Mouse (Mus musculus) hindbrain, embryonic 11.5 days (tissue): ENCODE measurements at regions not wholly inside any gene's neighbourhood (a gene's known extent, or its start where the extent isn't known, plus 50 kb on each side); places are given as distances from the start of the nearest gene placed in this dataset.
A peak's percentile ranks its signal among the peaks of the same experiment; 100 is the strongest.

ENCODE experiments used
- ATAC-seq: fragments of 200-750 bp; cut with Nextera tagmentation; 2 replicates; pipeline ENCODE4 v1.8.0; 2017; ENCODE audit warnings: mild to moderate bottlenecking, moderate TSS enrichment, moderate library complexity; ENCODE audit not compliant: low FRiP score
- DNase-seq: peaks from one replicate; pipeline ENCODE4 v3.0.0-alpha.2; 2015; ENCODE audit warnings: low spot score
- H3K27ac ChIP-seq: fragments of 300-500 bp; sonication (generic); 2 replicates; pipeline ENCODE4 v1.5.1; 2014; ENCODE audit warnings: mild to moderate bottlenecking, low read depth, low read length
- H3K27me3 ChIP-seq: fragments of 300-500 bp; sonication (generic); 2 replicates; pipeline ENCODE4 v1.6.1; 2014; ENCODE audit warnings: mild to moderate bottlenecking, low read length, moderate library complexity, mixed read lengths; ENCODE audit not compliant: control insufficient read depth, insufficient read depth
- H3K36me3 ChIP-seq: fragments of 300-500 bp; sonication (generic); 2 replicates; pipeline ENCODE4 v1.6.1; 2014; ENCODE audit warnings: mild to moderate bottlenecking, low read length, moderate library complexity, mixed read lengths; ENCODE audit not compliant: control insufficient read depth, insufficient read depth
- H3K4me1 ChIP-seq: fragments of 300-500 bp; sonication (generic); replicated peaks from 2 replicates; pipeline ENCODE4 v1.6.1; 2014; ENCODE audit warnings: low read length, mixed read lengths; ENCODE audit not compliant: control insufficient read depth, insufficient read depth
- H3K4me2 ChIP-seq: fragments of 300-500 bp; sonication (generic); replicated peaks from 2 replicates; pipeline ENCODE4 v1.6.1; 2014; ENCODE audit warnings: mild to moderate bottlenecking, low read depth, low read length
- H3K4me3 ChIP-seq: fragments of 300-500 bp; sonication (generic); 2 replicates; pipeline ENCODE4 v1.5.1; 2014; ENCODE audit warnings: low read depth, low read length
- H3K9ac ChIP-seq: fragments of 300-500 bp; sonication (generic); 2 replicates; pipeline ENCODE4 v1.6.1; 2014; ENCODE audit warnings: low read depth, low read length
- H3K9me3 ChIP-seq: fragments of 300-500 bp; sonication (generic); 2 replicates; pipeline ENCODE4 v1.6.1; 2016; ENCODE audit warnings: low read length; ENCODE audit not compliant: control insufficient read depth
- WGBS: fragments of 180-500 bp; shearing (Covaris S2); extraction: QIAGEN DNeasy Blood & Tissue Kit; methylation state at CpG from one replicate; pipeline ENCODE4 v1.1.7; 2014; 5-methylcytosine and 5-hydroxymethylcytosine counted together

DNA sequence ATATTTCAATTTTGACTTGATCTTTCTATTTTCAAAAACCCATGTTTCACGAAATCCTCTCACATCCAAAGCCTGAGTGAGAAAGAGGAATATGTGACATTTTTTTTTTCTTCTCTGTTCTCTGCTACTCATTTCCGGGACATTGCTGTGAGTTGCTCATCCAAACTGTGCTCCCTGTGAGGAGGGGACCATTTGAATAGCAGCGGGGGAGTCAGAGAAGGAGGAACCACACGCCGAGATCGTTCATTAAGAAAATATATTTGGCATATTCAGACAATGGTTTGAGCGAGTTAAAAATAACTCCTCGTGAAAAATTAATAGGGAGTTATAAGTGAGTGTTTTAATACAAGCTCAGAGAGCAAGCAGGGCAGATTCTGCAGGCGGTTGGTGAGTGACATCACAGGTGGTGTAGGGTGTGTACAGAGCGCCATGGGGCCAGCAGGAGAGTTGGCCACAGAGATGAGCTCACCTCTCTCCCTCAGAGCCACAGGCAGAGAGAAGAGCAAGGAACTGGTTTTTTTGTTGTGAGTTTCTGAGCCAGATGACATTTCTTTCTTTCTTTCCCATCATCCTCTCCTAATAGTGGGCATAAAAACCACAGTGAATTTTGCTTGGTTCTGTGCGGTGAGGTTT, 54.4 kb upstream of the Calcoco1 start:
- H3K9ac ChIP-seq, result no peak overlapping the region
- no peak overlapping the region for H3K27ac ChIP-seq
- no peaks in the 10 kb centered on the region for H3K9me3 ChIP-seq
- H3K36me3 ChIP-seq, result no peaks in the 10 kb centered on the region
- H3K4me3 ChIP-seq, result no peak overlapping the region
- no peaks in the 10 kb centered on the region for H3K4me1 ChIP-seq
- H3K4me2 ChIP-seq, result no peak overlapping the region
- DNase-seq (no peak), ATAC-seq (no peak)
- 44% methylated on average over 11 of the region's 11 CpGs for WGBS
- H3K27me3 ChIP-seq, result no peaks in the 10 kb centered on the region

DNA sequence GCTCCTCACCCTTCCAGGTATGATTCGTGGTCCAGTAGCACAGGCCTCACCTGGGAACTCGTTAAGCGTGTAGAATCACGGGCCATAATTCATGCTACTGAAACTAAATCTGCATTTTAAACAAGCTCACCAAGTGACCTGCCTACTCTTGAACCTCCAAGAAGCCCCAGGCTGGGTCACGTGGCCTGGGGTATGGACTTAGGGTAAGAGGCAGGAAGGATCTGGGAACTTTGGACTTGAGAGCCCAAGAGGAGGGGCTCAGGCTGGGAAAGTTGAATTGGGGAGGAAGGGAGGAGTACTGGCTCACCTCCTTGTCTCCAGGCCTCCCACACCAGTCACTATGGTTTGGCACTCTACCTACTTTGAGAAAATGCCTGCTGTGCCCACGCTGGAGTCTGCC, 58.6 kb upstream of the Calcoco1 start:
- Histone ChIP-seq H3K36me3 (no peaks in the 10 kb centered on the region), H3K27me3 (no peaks in the 10 kb centered on the region), H3K4me1 (no peaks in the 10 kb centered on the region), H3K27ac (no peak overlapping the region), H3K9me3 (no peaks in the 10 kb centered on the region), H3K4me3 (no peak overlapping the region), H3K9ac (no peak overlapping the region), H3K4me2 (no peak overlapping the region)
- 83% methylated on average over 6 of the region's 6 CpGs for WGBS
- DNase-seq (no peak), ATAC-seq (no peak)

DNA sequence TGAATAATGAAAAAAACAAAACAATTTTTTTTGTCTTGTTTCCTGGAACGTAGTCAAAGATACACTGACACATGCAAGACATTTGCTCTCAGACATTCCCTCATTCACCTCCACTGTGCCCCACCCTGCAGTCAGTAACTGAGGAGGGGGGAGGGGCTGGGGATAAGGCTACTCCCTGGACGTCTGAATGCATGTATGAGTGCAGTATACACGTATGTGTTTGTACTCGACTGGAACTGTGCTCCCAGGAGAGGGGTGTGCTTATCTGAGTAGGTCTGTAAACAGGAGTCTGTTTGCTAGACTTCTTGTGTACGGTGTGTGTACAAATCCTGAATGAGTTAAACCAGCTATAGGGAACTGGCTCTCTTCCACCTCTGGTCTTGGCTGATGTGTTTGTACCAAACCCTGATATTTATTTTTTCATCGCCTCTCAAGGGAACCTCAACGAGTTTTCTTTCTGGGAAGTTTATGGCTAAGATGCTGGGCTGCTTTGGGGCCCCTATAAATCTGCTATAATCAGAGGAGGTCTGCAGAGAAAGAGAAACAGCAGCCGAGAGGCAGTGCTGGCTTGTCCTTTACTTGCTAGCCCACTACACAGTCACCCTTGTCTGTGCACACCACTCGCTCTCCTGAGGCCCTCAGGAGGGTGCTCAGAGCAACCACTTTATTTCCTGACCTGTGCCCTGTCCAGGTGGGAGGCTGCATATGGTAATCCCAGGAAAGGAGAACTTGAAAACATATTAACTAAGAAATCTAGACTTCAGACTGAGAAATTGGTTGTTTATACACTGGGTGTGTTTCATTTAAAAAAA, 61.2 kb upstream of the Calcoco1 start:
- no peaks in the 10 kb centered on the region for H3K4me1 ChIP-seq
- no peak for ATAC-seq
- no peak overlapping the region for H3K4me2 ChIP-seq
- H3K9ac ChIP-seq, result no peak overlapping the region
- no peak for DNase-seq
- H3K4me3 ChIP-seq, result no peak overlapping the region
- H3K27ac ChIP-seq, result no peak overlapping the region
- no peaks in the 10 kb centered on the region for H3K9me3 ChIP-seq
- H3K36me3 ChIP-seq, result no peaks in the 10 kb centered on the region
- WGBS, result 67% methylated on average over 9 of the region's 9 CpGs
- no peaks in the 10 kb centered on the region for H3K27me3 ChIP-seq

DNA sequence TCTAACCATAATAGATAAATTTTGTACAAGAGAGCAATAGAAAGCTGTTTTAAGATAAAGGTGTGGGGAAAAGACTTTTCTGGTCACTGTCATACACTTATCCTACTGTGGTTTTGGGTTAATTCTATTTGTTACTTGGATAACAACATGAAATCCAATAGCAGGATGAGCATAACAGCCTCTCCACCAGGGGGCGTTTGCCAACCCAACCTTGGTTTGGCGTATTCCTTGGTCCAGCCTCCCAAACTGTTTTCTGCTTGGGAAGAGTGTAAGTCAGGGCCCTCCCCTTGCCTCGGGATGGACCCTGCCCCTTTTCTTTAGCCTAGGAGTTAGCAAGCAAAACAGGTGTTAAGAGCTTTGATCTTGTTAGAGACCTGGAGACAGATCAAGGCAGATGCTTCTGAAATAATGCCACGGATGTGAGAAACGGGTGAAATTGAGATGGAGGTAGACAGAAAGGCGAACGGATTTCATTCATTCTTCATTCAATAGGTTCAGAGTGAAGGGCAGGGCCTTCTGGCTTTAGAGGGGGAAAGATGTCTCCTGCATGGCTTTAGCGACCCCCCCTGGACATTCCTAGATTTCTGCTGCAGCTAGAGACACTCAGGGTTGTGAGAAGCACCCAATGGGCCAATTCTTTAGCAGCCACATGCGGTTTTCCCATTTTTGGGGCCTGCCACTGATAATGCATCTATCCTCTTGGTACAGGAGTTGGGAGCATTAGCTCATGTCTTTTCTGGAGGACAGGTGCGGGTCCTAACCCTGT, 63.3 kb upstream of the Calcoco1 start:
- no peak overlapping the region for H3K27ac ChIP-seq
- no peaks in the 10 kb centered on the region for H3K27me3 ChIP-seq
- H3K9ac ChIP-seq, result no peak overlapping the region
- no peak overlapping the region for H3K4me2 ChIP-seq
- H3K4me1 ChIP-seq, result no peaks in the 10 kb centered on the region; the same call in 1 of the 2 replicates
- H3K9me3 ChIP-seq, result no peaks in the 10 kb centered on the region
- WGBS, result 34% methylated on average over 10 of the region's 10 CpGs
- no peaks in the 10 kb centered on the region for H3K36me3 ChIP-seq
- DNase-seq, result peak; percentile 81
- no peak overlapping the region for H3K4me3 ChIP-seq
- ATAC-seq, result no peak

DNA sequence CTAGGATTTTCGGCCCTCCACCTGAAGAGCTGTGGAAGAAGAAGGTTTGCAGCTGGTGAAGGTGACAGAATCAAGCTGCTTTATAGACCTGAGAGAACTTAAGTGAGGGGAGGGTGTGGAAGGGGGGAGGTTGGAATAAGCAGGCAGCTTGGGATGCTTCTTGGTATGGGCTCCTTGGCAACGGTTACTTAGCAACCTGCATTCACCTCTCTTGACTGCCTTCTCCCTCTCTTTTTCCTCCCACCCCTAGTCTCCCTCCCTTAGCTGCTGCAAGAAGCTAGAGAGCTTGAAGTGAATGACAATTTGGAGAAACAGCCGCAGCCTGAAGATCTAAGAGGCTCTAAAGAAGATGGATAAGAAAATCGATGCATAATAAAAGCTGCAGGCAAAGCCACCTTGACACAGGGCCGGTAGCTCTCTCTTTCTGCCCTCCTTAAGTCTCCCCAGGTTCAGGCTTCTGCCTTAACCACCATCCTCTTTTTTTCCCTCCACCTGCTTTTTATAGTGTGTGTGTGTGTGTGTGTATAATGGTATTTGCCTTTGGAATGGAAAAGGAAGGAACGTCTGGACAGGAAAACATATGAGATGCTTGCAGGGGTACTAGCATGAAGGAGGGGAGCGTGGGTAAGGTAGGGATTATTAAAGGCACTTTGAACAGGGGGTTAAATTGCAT, 67.0 kb upstream of the Calcoco1 start:
- Histone ChIP-seq H3K4me2 (no peak overlapping the region; the same call in 1 of the 2 replicates), H3K36me3 (no peaks in the 10 kb centered on the region), H3K27ac (peak overlapping the region; percentile 70), H3K9me3 (no peaks in the 10 kb centered on the region), H3K27me3 (no peaks in the 10 kb centered on the region), H3K9ac (no peak overlapping the region), H3K4me1 (no peaks in the 10 kb centered on the region; the same call in 1 of the 2 replicates), H3K4me3 (no peak overlapping the region)
- ATAC-seq (peak; percentile 80), DNase-seq (peak; percentile 70)
- WGBS, result 38% methylated on average over 7 of the region's 7 CpGs

DNA sequence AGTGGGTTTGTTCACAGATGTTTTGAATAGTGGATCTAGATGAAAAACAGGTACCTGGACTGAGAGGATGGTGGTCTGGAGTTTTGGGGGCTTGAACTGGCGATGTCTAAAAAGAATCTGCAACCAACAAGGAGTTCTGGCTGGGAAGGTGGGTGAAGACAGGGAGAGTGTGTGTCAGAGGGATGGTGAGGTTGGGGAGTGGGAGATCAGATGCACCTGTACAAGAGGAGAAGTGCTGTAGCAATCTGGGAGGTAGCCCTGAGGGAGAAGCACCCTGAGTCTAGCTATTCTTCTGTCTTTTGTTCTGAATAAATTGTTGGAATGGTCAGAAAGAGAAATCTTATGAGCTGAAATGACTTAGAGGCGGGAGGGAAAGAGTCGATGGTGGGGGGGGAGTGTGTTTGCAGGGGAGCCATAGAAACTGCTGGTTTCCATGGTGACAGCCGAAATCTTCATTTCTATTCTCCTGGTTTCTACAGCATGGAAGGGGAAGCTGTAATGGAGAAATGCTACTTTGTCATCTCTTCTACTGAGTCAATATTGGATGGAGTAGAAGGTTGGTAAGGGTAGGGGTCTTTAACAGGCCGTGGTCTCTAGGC, 75.1 kb upstream of the Calcoco1 start:
- DNase-seq (no peak), ATAC-seq (no peak)
- no peak overlapping the region for H3K4me2 ChIP-seq
- no peak overlapping the region for H3K9ac ChIP-seq
- no peak overlapping the region for H3K4me3 ChIP-seq
- H3K27ac ChIP-seq, result no peak overlapping the region
- no peaks in the 10 kb centered on the region for H3K4me1 ChIP-seq
- no peaks in the 10 kb centered on the region for H3K27me3 ChIP-seq
- no peaks in the 10 kb centered on the region for H3K36me3 ChIP-seq
- H3K9me3 ChIP-seq, result no peaks in the 10 kb centered on the region
- 66% methylated on average over 5 of the region's 5 CpGs for WGBS

DNA sequence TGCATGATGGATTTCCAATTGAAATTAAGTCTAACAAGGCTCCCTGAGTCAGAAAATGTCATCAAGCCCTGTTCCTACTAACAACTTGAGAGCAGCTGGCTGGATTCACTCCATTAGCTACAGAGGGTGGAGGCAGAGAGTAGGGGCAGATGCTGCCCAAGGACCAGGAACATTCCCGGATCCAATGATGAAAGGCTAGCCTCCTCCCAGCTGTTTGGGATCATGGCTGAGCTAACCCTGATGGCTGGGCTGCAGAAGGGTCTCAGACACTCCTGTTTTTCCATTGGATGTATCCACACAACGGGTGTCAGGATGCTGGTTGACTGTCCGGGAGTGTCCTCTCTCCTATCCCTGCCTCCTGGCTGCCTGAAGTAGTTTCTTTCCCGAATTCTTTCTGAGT, 78.1 kb upstream of the Calcoco1 start:
- Histone ChIP-seq H3K9me3 (no peaks in the 10 kb centered on the region), H3K9ac (no peak overlapping the region), H3K36me3 (no peaks in the 10 kb centered on the region), H3K4me2 (no peak overlapping the region), H3K4me1 (no peaks in the 10 kb centered on the region), H3K27ac (no peak overlapping the region), H3K4me3 (no peak overlapping the region), H3K27me3 (no peaks in the 10 kb centered on the region)
- peak; percentile 6 for DNase-seq
- no peak for ATAC-seq
- WGBS, result 75% methylated on average over 4 of the region's 4 CpGs

DNA sequence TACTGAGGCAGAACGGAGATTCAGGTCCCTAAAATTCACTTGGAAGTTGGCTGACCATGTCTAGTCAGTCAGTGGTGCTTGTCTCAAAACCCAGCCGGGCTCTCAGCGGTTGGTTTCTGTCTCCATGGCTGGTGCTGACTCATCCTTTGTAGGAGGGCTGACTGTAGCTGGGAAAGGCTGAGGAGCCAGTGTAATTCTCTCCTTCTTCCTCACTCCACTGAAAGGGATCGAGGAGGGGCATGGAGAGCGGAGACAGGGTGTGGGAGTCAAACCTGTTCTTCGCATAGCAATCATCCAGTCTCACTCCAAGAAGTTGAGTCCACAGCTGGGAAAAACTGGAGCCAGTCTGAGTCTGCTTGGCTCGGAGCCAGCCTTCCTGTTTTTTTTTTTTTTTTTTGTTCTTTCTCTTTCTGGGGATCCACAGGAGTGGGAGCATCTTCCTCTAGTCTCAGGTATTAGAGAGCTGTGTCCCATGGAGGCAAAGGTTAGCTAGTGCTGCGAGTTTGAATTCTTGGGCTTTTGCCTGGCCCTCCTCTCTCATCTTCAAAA, 80.4 kb upstream of the Calcoco1 start:
- no peak for ATAC-seq
- Histone ChIP-seq H3K9me3 (no peaks in the 10 kb centered on the region), H3K9ac (no peak overlapping the region), H3K36me3 (no peaks in the 10 kb centered on the region), H3K4me3 (no peak overlapping the region), H3K4me2 (no peak overlapping the region), H3K4me1 (no peaks in the 10 kb centered on the region), H3K27ac (no peak overlapping the region), H3K27me3 (no peaks in the 10 kb centered on the region)
- WGBS, result 76% methylated on average over 8 of the region's 8 CpGs
- no peak for DNase-seq
